Mouse (Mus musculus): ENCODE measurements around the gene Gm11011.

DNA sequence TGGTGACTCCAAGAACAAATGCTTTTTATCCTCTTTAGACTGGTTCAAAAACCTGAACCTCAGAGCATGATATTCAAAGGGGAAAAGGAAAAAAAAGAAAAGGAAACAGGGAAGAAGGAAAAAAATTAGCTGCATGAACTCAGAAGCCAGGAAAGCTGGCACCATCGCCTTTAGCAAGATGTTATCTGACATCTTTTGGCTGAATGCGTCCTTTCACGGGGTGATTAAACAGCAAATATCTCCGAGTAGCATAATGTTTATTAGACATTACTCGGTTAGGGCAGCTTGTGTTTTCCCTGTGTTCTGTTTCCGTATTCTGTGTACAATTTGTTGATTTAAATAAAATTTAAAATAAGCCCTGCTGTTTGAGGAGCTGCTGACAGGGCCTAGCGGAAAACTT, 21.8 kb downstream of the Gm11011 start:
- TF ChIP-seq POLR2A (IDR thresholded peaks at IDR 0.05; ENCODE audit: borderline replicate concordance, extremely low read depth, insufficient read depth, insufficient read length, poor library complexity, severe bottlenecking) (no peak), CTCF (IDR thresholded peaks at IDR 0.05; ENCODE audit: borderline replicate concordance, extremely low read depth, insufficient read depth, insufficient read length) (no peak)
